Mouse (Mus musculus): ENCODE data around the gene Ankrd44.

GRCm38 (mm10) chr1:54971687-54972404, 45.7 kb upstream of the Ankrd44 start:
- TF ChIP-seq CTCF (IDR thresholded peaks at IDR 0.05; ENCODE audit: control insufficient read depth, insufficient read depth, insufficient replicate concordance, low read depth, low read length) (no peak), POLR2A (IDR thresholded peaks at IDR 0.05; ENCODE audit: control insufficient read depth, low read depth, low read length) (no peak)

All from testis, adult 2 months (tissue).